Mouse (Mus musculus): ENCODE measurements at regions not wholly inside any gene's neighbourhood (a gene's known extent, or its start where the extent isn't known, plus 50 kb on each side); places are given as distances from the start of the nearest gene placed in this dataset.

- DNase-seq, result no peak
Observed at GRCm38 (mm10) chr12:28380203-28380602, 172.0 kb downstream of the Dcdc2c start.

- no peak for DNase-seq
Observed at GRCm38 (mm10) chr12:28377968-28378367, 174.2 kb downstream of the Dcdc2c start.

GRCm38 (mm10) chr12:28377373-28377772 lies 174.8 kb downstream of the Dcdc2c start:
- DNase-seq, result no peak

GRCm38 (mm10) chr12:28376770-28377169 lies 175.4 kb downstream of the Dcdc2c start:
- DNase-seq, result no peak

- DNase-seq, result no peak
Observed at GRCm38 (mm10) chr12:28365304-28365703, 186.9 kb downstream of the Dcdc2c start.

- no peak for DNase-seq
Observed at GRCm38 (mm10) chr12:28358737-28359333, 193.4 kb downstream of the Dcdc2c start.

- DNase-seq, result no peak
Observed at GRCm38 (mm10) chr12:28357764-28358163, 194.4 kb downstream of the Dcdc2c start.

GRCm38 (mm10) chr12:28353140-28353539 lies 199.1 kb downstream of the Dcdc2c start:
- no peak for DNase-seq

GRCm38 (mm10) chr12:28352571-28352970 lies 199.6 kb downstream of the Dcdc2c start:
- DNase-seq, result no peak

GRCm38 (mm10) chr12:28342735-28343134 lies 209.5 kb downstream of the Dcdc2c start:
- DNase-seq, result no peak

GRCm38 (mm10) chr12:28332591-28332990 lies 219.6 kb downstream of the Dcdc2c start:
- DNase-seq, result no peak

- no peak for DNase-seq
Observed at GRCm38 (mm10) chr12:28331843-28332242, 220.4 kb downstream of the Dcdc2c start.

GRCm38 (mm10) chr12:28323659-28324058 lies 228.5 kb downstream of the Dcdc2c start:
- no peak for DNase-seq

GRCm38 (mm10) chr12:28309226-28309625 lies 243.0 kb downstream of the Dcdc2c start:
- DNase-seq, result no peak

GRCm38 (mm10) chr12:28302038-28302581 lies 250.1 kb downstream of the Dcdc2c start:
- DNase-seq, result no peak

GRCm38 (mm10) chr12:28288376-28288896 lies 263.8 kb downstream of the Dcdc2c start:
- DNase-seq, result no peak

- no peak for DNase-seq
Observed at GRCm38 (mm10) chr12:28255524-28255923, 296.7 kb downstream of the Dcdc2c start.

GRCm38 (mm10) chr12:28250526-28250925 lies 301.7 kb downstream of the Dcdc2c start:
- no peak for DNase-seq

- peak; percentile 14 for DNase-seq
Observed at GRCm38 (mm10) chr12:28248749-28249148, 303.4 kb downstream of the Dcdc2c start.

- DNase-seq, result no peak
Observed at GRCm38 (mm10) chr12:28248287-28248686, 303.9 kb downstream of the Dcdc2c start.

- DNase-seq, result no peak
Observed at GRCm38 (mm10) chr12:28238016-28238415, 314.2 kb downstream of the Dcdc2c start.

- no peak for DNase-seq
Observed at GRCm38 (mm10) chr12:28237041-28237440, 315.2 kb downstream of the Dcdc2c start.

GRCm38 (mm10) chr12:28202847-28203246 lies 349.4 kb downstream of the Dcdc2c start:
- no peak for DNase-seq

GRCm38 (mm10) chr12:28186695-28187094 lies 365.5 kb downstream of the Dcdc2c start:
- DNase-seq, result no peak
